Mouse (Mus musculus) liver, embryonic 13.5 days (tissue): ENCODE results near the gene Mtr. TPM values are rescaled to one million over a fixed set of nuclear protein-coding genes. Genes with fewer than 3 reads are reported as not detected.

Experiments used
- ATAC-seq: fragments of 200-750 bp; cut with Nextera tagmentation; 2 replicates; pipeline ENCODE4 v1.8.0; 2017; ENCODE audit warnings: low read depth, mild to moderate bottlenecking, moderate number of reproducible peaks, moderate library complexity
- DNase-seq: peaks from one replicate; pipeline ENCODE4 v3.0.0; 2022
- H3K27ac ChIP-seq: fragments of 300-500 bp; sonication (generic); 2 replicates; pipeline ENCODE4 v1.5.1; 2015; ENCODE audit warnings: moderate library complexity, mild to moderate bottlenecking, inconsistent platforms
- H3K27me3 ChIP-seq: fragments of 300-500 bp; sonication (generic); 2 replicates; pipeline ENCODE4 v1.6.1; 2015; ENCODE audit warnings: mild to moderate bottlenecking, inconsistent platforms
- H3K36me3 ChIP-seq: fragments of 300-500 bp; sonication (generic); 2 replicates; pipeline ENCODE4 v1.6.1; 2015; ENCODE audit warnings: mild to moderate bottlenecking, inconsistent platforms
- H3K4me1 ChIP-seq: fragments of 300-500 bp; sonication (generic); replicated peaks from 2 replicates; pipeline ENCODE4 v1.6.1; 2015; ENCODE audit warnings: inconsistent platforms
- H3K4me2 ChIP-seq: fragments of 300-500 bp; sonication (generic); 2 replicates; pipeline ENCODE4 v1.6.1; 2015; ENCODE audit warnings: inconsistent platforms, mild to moderate bottlenecking, moderate library complexity
- H3K4me3 ChIP-seq: fragments of 300-500 bp; sonication (generic); replicated peaks from 2 replicates; pipeline ENCODE4 v1.5.1; 2015; ENCODE audit warnings: mild to moderate bottlenecking, inconsistent platforms
- H3K9ac ChIP-seq: fragments of 300-500 bp; sonication (generic); 2 replicates; pipeline ENCODE4 v1.6.1; 2015; ENCODE audit warnings: mild to moderate bottlenecking, inconsistent platforms
- H3K9me3 ChIP-seq: fragments of 300-500 bp; sonication (generic); replicated peaks from 2 replicates; pipeline ENCODE4 v1.6.1; 2016; ENCODE audit warnings: inconsistent platforms
- WGBS: fragments of 180-500 bp; shearing (Covaris S2); methylation state at CpG from one replicate; pipeline ENCODE4 v1.1.7; 2015; ENCODE audit not compliant: insufficient replicate concordance; 5-methylcytosine and 5-hydroxymethylcytosine counted together
- polyA plus RNA-seq: library from polyadenylated mRNA; unstranded; fragments of >200 nt; fragmentation: Nextera tagmentation; extraction: Ambion mirVana; gene quantifications from 2 replicates; pipeline ENCODE4 v1.2.1, GENCODE M21; 2015

The Mtr gene
- polyA plus RNA-seq = 9.4 and 11.8 TPM in 2 replicates

DNA sequence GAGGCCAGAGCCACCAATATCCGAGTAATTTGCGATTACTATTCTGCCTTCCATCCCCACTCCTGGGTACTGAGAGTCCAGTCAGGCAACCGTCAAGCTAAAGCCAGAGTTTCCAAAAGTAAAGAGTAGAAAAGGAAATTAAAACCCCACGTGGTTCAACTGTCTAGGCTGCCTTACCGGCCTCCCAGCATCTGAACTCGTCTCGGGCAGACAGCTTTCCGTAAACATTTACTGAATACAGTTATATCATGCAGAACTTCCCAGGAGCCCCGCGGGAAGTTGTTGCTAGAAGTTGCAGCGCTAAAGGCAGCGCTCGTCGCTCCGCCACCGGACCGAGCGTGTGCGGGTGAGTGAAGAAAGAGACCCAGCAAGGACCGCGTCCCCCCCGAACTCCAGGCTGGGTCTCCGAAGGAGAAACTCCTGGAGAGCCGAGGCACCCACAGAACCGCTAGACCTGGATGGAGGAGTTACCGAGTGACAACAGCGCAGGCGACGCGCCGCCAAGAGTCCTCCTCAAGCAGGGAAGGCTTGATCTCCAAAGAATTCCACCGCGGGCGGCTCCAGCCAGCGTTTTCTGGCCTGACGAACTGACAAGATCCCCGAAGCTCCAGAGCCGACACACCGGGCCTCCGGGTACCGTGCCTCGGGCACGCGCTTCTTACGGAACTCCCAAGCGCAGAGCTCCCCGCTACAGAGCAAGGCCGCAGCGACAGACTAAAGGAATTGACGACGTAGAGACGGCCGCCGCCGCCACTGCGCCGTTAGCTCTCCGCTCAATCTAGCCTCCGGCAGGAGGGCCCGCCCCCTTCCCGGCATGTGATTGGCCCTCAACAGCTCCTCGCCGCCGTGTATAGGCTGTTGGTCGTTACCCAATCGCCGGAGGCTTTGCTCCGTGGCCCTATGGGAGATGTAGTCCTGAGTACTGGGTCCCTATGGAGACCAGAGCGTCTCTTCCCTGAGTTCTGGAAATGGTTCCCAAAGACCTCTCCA lies at the start of gene Mtr:
Gene Mtr (minus strand): TSS at position 723 of the 990 bp plus-strand sequence.
- under 1% methylated on average over 69 of the region's 69 CpGs for WGBS
- peak; percentile 99 for ATAC-seq
- H3K4me3 ChIP-seq = peak within 1 kb of the TSS; percentile 90
- peak within 1 kb of the TSS; percentile 93 for H3K9ac ChIP-seq
- peaks cover 43% of the 10 kb centered on the region for H3K4me1 ChIP-seq
- peak within 1 kb of the TSS; percentile 88 for H3K27ac ChIP-seq
- peaks cover 8% of the 10 kb centered on the region for H3K36me3 ChIP-seq
- H3K27me3 ChIP-seq = no peaks in the 10 kb centered on the region
- H3K9me3 ChIP-seq = peaks cover 10% of the 10 kb centered on the region; the same call in 1 of the 2 replicates
- H3K4me2 ChIP-seq = peak within 1 kb of the TSS; percentile 77
- DNase-seq = peak; percentile 93

DNA sequence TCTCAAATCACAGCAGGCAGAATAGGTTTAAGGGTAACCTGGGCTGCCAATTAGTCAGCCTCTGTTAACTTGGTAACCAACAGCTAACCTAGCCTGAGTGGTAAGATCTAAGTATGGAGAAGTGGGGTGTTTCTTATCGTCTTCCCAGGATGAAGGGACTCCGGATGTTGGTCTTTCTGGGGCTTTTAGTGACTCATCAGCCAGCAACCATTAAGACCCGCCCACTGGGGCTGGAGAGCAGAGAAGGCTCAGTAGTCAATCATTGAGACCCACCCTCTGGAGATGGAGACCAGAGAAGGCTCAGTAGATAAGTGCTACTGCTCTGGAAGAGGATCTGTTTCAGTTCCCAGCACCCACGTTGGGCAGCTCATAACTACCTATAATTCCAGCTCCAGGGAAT lies 49.4 kb upstream of the Mtr start:
- Histone ChIP-seq H3K4me1 (no peaks in the 10 kb centered on the region), H3K27me3 (no peaks in the 10 kb centered on the region), H3K4me2 (no peak overlapping the region), H3K36me3 (no peaks in the 10 kb centered on the region), H3K27ac (no peak overlapping the region), H3K9ac (no peak overlapping the region), H3K4me3 (no peak overlapping the region), H3K9me3 (no peaks in the 10 kb centered on the region)
- no peak for ATAC-seq
- 32% methylated on average over 4 of the region's 4 CpGs for whole genome bisulfite sequencing
- DNase-seq = no peak

DNA sequence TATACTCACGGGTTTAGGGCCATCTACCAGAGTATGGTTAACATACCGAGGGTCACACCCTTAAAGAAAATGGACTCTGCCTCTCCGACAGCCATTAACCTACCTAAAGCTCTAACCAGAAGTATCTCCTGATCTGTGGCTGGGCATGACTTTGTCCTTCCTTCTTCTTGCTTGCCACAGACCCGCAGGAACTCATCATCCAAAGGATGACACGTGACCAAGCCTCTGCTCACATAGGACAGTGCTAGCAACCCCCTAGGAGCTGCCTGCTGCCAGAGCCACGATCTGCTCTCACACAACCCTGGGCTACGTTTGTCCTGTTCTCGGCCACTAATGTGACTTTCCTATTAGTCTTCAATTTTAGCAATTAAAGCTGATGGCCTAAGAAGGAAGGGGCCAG lies 47.6 kb upstream of the Mtr start:
- no peak overlapping the region for H3K9ac ChIP-seq
- no peak for ATAC-seq
- WGBS = 51% methylated on average over 8 of the region's 8 CpGs
- no peak overlapping the region for H3K27ac ChIP-seq
- DNase-seq = no peak
- H3K9me3 ChIP-seq = no peaks in the 10 kb centered on the region
- H3K4me1 ChIP-seq = no peaks in the 10 kb centered on the region
- H3K36me3 ChIP-seq = no peaks in the 10 kb centered on the region
- H3K4me3 ChIP-seq = no peak overlapping the region
- H3K4me2 ChIP-seq = no peak overlapping the region
- no peaks in the 10 kb centered on the region for H3K27me3 ChIP-seq

GRCm38 (mm10) chr13:12304991-12305390 lies 47.1 kb upstream of the Mtr start:
- 72% methylated on average over 5 of the region's 5 CpGs for WGBS
- Histone ChIP-seq H3K4me2 (no peak overlapping the region), H3K4me1 (no peaks in the 10 kb centered on the region), H3K9ac (no peak overlapping the region), H3K36me3 (no peaks in the 10 kb centered on the region), H3K4me3 (no peak overlapping the region), H3K9me3 (no peaks in the 10 kb centered on the region), H3K27ac (no peak overlapping the region), H3K27me3 (no peaks in the 10 kb centered on the region)
- ATAC-seq (no peak), DNase-seq (no peak)

GRCm38 (mm10) chr13:12297777-12298176 lies 39.9 kb upstream of the Mtr start:
- WGBS = 59% methylated on average over 6 of the region's 6 CpGs
- Histone ChIP-seq H3K4me3 (no peak overlapping the region), H3K4me2 (no peak overlapping the region), H3K9ac (no peak overlapping the region), H3K27me3 (no peaks in the 10 kb centered on the region), H3K9me3 (no peaks in the 10 kb centered on the region), H3K4me1 (no peaks in the 10 kb centered on the region), H3K27ac (no peak overlapping the region), H3K36me3 (no peaks in the 10 kb centered on the region)
- DNase-seq (no peak), ATAC-seq (no peak)

- H3K27me3 ChIP-seq = no peaks in the 10 kb centered on the region
- no peak overlapping the region for H3K4me3 ChIP-seq
- no peak overlapping the region for H3K27ac ChIP-seq
- 70% methylated on average over 3 of the region's 3 CpGs for WGBS
- no peak for ATAC-seq
- H3K9me3 ChIP-seq = no peaks in the 10 kb centered on the region
- H3K4me1 ChIP-seq = no peaks in the 10 kb centered on the region
- no peaks in the 10 kb centered on the region for H3K36me3 ChIP-seq
- no peak for DNase-seq
- H3K4me2 ChIP-seq = no peak overlapping the region
- H3K9ac ChIP-seq = no peak overlapping the region
Observed at GRCm38 (mm10) chr13:12296701-12297100, 38.8 kb upstream of the Mtr start.

DNA sequence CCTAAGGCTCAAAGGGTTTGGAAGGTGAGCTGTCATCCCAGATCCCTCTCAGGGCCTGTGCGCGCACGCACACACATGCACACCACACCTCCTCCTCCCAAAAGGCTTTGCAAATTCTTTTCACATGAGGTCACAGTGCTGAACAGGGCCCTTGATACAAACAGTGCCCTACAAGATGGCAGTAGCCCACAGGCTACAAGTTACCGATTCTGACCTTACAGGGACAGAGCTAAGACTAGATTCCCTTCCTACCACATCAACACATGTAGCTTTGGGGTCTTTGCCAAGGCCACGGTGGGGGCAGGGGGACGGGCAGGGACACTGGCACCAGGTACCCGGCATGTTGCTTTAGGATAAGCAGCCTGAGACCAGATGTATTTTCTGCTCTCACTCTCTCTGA lies 35.9 kb upstream of the Mtr start:
- Histone ChIP-seq H3K27me3 (no peaks in the 10 kb centered on the region), H3K9ac (no peak overlapping the region), H3K9me3 (no peaks in the 10 kb centered on the region), H3K4me1 (no peaks in the 10 kb centered on the region), H3K4me2 (no peak overlapping the region), H3K27ac (no peak overlapping the region), H3K4me3 (no peak overlapping the region), H3K36me3 (no peaks in the 10 kb centered on the region)
- 73% methylated on average over 7 of the region's 7 CpGs for WGBS
- DNase-seq (no peak), ATAC-seq (no peak)

GRCm38 (mm10) chr13:12290700-12291099 lies 32.8 kb upstream of the Mtr start:
- 64% methylated on average over 7 of the region's 7 CpGs for WGBS

GRCm38 (mm10) chr13:12284528-12284927 lies 26.6 kb upstream of the Mtr start:
- Histone ChIP-seq H3K4me3 (no peak overlapping the region), H3K27me3 (no peaks in the 10 kb centered on the region), H3K4me1 (no peaks in the 10 kb centered on the region), H3K4me2 (no peak overlapping the region), H3K36me3 (no peaks in the 10 kb centered on the region), H3K27ac (no peak overlapping the region), H3K9me3 (no peaks in the 10 kb centered on the region), H3K9ac (no peak overlapping the region)
- ATAC-seq (no peak), DNase-seq (no peak)
- 79% methylated on average over 11 of the region's 11 CpGs for WGBS

More at GRCm38 (mm10) chr13:12290700-12291099, 32.8 kb upstream of the Mtr start:
- no peak overlapping the region for H3K4me2 ChIP-seq
- H3K4me1 ChIP-seq = no peaks in the 10 kb centered on the region
- no peaks in the 10 kb centered on the region for H3K36me3 ChIP-seq
- H3K27me3 ChIP-seq = no peaks in the 10 kb centered on the region
- no peak overlapping the region for H3K9ac ChIP-seq
- ATAC-seq (no peak), DNase-seq (no peak)
- no peak overlapping the region for H3K27ac ChIP-seq
- H3K4me3 ChIP-seq = no peak overlapping the region
- no peaks in the 10 kb centered on the region for H3K9me3 ChIP-seq

DNA sequence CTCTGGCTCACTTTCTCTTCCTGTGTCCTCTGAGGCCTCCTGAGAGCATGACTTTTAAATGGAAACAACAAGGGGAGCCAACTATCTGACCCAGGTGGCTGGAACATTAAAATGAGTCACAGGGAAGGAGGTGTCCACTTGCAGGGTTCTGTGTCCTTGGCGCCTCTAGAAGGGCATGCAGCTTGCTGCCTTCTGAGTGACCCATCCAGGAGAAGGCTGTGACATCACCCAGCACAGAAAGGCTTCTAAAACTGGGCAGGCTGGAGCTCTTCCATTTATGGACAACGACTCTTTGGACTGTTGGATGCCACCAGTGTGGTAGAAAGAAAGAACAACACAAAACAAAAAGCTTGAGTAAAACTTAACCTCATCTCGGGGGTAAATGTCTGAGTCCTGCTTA lies 25.9 kb upstream of the Mtr start:
- no peak overlapping the region for H3K4me3 ChIP-seq
- DNase-seq = no peak
- H3K4me1 ChIP-seq = no peaks in the 10 kb centered on the region
- no peak overlapping the region for H3K27ac ChIP-seq
- no peaks in the 10 kb centered on the region for H3K9me3 ChIP-seq
- ATAC-seq = no peak
- 69% methylated on average over 3 of the region's 3 CpGs for WGBS
- no peak overlapping the region for H3K4me2 ChIP-seq
- H3K27me3 ChIP-seq = no peaks in the 10 kb centered on the region
- no peaks in the 10 kb centered on the region for H3K36me3 ChIP-seq
- no peak overlapping the region for H3K9ac ChIP-seq

- Histone ChIP-seq H3K4me3 (no peak overlapping the region), H3K27ac (no peak overlapping the region), H3K4me2 (no peak overlapping the region), H3K9ac (no peak overlapping the region), H3K4me1 (no peaks in the 10 kb centered on the region), H3K36me3 (no peaks in the 10 kb centered on the region), H3K9me3 (no peaks in the 10 kb centered on the region), H3K27me3 (no peaks in the 10 kb centered on the region)
- ATAC-seq = no peak
- WGBS = 72% methylated on average over 6 of the region's 6 CpGs
- DNase-seq = no peak
Observed at GRCm38 (mm10) chr13:12274721-12275120, 16.8 kb upstream of the Mtr start.

DNA sequence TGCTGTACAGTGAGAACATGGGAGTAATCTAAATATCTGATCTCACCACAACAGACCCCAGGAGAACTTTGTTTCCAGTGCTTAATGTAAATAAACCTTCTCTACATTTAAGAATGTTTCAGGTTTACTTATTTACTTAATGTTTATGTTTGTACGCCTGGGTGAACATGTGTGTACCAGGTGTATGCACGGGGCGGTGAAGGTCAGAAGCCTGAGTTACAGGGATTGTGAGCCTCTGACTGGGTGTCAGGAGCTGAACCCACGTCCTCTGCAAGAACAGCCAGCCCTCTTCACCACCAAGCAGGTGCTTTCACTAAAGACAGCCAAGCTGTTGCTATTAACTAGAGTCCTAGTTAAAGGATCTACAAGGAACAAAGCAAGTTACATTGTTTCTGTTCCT lies 16.3 kb upstream of the Mtr start:
- ATAC-seq (no peak), DNase-seq (no peak)
- Histone ChIP-seq H3K27ac (no peak overlapping the region), H3K4me3 (no peak overlapping the region), H3K9ac (no peak overlapping the region), H3K36me3 (no peaks in the 10 kb centered on the region), H3K4me2 (no peak overlapping the region), H3K4me1 (no peaks in the 10 kb centered on the region), H3K9me3 (no peaks in the 10 kb centered on the region), H3K27me3 (no peaks in the 10 kb centered on the region)
- 72% methylated on average over 4 of the region's 4 CpGs for WGBS
